Comparison of ENCODE assay signal across 8 mouse cellular contexts in the genomic region with DNA sequence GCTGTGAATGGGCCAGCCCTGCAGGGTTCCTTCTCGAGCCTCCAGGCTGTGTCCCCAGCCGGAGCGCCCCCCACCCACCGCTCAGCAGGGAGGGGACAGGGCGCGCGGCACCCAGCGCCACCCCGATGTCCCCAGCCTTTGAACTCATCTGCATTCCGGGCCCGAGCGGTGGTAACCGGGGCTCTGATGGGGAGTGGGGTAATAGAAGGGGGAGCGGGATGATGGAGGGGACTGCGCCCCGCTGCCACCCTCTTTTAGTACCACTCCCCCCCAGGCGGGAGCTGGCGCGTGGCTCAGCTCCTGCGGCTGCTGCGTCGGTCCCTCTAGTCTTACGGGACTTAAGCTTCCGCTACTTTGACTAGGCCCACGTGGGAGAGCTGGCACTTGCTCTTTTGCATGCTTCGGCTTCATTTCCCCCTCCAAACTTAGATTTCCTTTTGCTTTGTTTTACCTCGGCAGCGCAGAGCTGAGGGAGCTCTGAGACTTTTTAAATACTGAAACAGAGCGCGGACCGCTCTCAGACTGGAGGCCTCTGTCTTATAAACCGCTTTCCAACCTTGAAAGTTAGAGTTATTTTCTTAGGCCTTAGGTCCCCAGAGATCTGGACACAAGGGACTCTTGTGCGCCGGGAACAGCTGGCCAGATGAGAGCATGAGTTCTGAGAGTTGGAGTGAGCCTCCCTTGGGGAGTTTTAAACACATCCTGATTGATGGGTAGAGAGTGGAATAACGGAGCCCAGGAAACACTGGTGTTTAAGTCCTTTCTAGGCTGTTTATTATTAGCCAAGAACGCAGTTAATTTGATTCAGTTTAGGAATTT. TPM values are rescaled to one million over a fixed set of nuclear protein-coding genes. Genes with fewer than 3 reads are reported as not detected.
A peak's percentile ranks its signal among the peaks of the same experiment; 100 is the strongest.
DNase-seq lines count a peak whose midpoint lies in the region; ATAC-seq and TF ChIP-seq lines count a peak whose summit lies in the region.

No protein-coding gene starts in this region.

- TF ChIP-seq CTCF in stomach, postnatal 0 days (IDR thresholded peaks at IDR 0.05; ENCODE audit: low read depth) = no peak

- DNase-seq in frontal cortex, postnatal 25 days (ENCODE audit: low spot score in 2 of 2) = no peak
- DNase-seq in left cerebral cortex, postnatal 25 days (ENCODE audit: low spot score in 2 of 2) = peak; percentile 15 to 37
- DNase-seq in stomach, postnatal 0 days (ENCODE audit: low spot score) = peak; percentile 41

- TF ChIP-seq EP300 in stomach, postnatal 0 days (optimal IDR thresholded peaks at IDR 0.05) = no peak

- ATAC-seq in frontal cortex, adult (ENCODE audit: low TSS enrichment) = peak; percentile 62
- ATAC-seq in activated CD4-positive, CD25-positive, alpha-beta regulatory T cell, adult 4 months = peak; percentile 80
- ATAC-seq in forebrain, embryonic 13.5 days = peak; percentile 89; the same call in 1 of the 2 replicates
- ATAC-seq in hematopoietic stem cell, adult 5-6 weeks (replicated peaks in 1 of 2; ENCODE audit: insufficient read depth in 1 of 2, low FRiP score in 2 of 2, low TSS enrichment in 1 of 2, low read depth in 1 of 2, poor library complexity in 2 of 2, severe bottlenecking in 2 of 2) = peak; percentile 70 to 72
- peak; percentile 49 for ATAC-seq in megakaryocyte progenitor cell, adult 5-6 weeks (replicated peaks; ENCODE audit: poor library complexity)
- no peak; the same call in 1 of the 2 replicates for ATAC-seq in stomach, postnatal 0 days (ENCODE audit: low FRiP score, low TSS enrichment)

- under 1% methylated on average over 36 of the region's 36 CpGs for WGBS in forebrain, embryonic 13.5 days
- WGBS in stomach, postnatal 0 days = 2% methylated on average over 33 of the region's 36 CpGs

- H3K9me3 ChIP-seq in forebrain, embryonic 13.5 days (replicated peaks) = no peaks in the 10 kb centered on the region
- no peaks in the 10 kb centered on the region for H3K9me3 ChIP-seq in stomach, postnatal 0 days (ENCODE audit: control insufficient read depth, low read length)

- H3K27me3 ChIP-seq in forebrain, embryonic 13.5 days = no peaks in the 10 kb centered on the region
- H3K27me3 ChIP-seq in stomach, postnatal 0 days (ENCODE audit: control insufficient read depth, insufficient read depth, low read length) = no peaks in the 10 kb centered on the region

- peak overlapping the region; percentile 81 for H3K9ac ChIP-seq in forebrain, embryonic 13.5 days
- H3K9ac ChIP-seq in stomach, postnatal 0 days (ENCODE audit: low read length) = peak overlapping the region; percentile 70

- H3K4me2 ChIP-seq in forebrain, embryonic 13.5 days = peak overlapping the region; percentile 81
- H3K4me2 ChIP-seq in stomach, postnatal 0 days (replicated peaks; ENCODE audit: low read depth) = peak overlapping the region; percentile 99

- peaks cover 36% of the 10 kb centered on the region for H3K4me1 ChIP-seq in forebrain, embryonic 13.5 days
- H3K4me1 ChIP-seq in stomach, postnatal 0 days (replicated peaks; ENCODE audit: control insufficient read depth, insufficient read depth) = no peaks in the 10 kb centered on the region; the same call in 1 of the 2 replicates

- intact Hi-C loops in left cerebral cortex, postnatal 25 days (cut with DNase I) = no loop called here

- H3K27ac ChIP-seq in forebrain, embryonic 13.5 days = peak overlapping the region; percentile 60
- peak overlapping the region; percentile 89 for H3K27ac ChIP-seq in stomach, postnatal 0 days (replicated peaks)

- H3K4me3 ChIP-seq in forebrain, embryonic 13.5 days = peak overlapping the region; percentile 63
- peak overlapping the region; percentile 83 for H3K4me3 ChIP-seq in stomach, postnatal 0 days (ENCODE audit: low read depth, low read length)

- H3K36me3 ChIP-seq in forebrain, embryonic 13.5 days (ENCODE audit: poor library complexity, severe bottlenecking) = no peaks in the 10 kb centered on the region
- no peaks in the 10 kb centered on the region for H3K36me3 ChIP-seq in stomach, postnatal 0 days (ENCODE audit: control insufficient read depth, insufficient read depth, low read length)

RNA-seq across cellular contexts. Expression of gene Mtap, which starts 0.8 kb away (rescaled TPM):
- polyA plus RNA-seq in activated CD4-positive, CD25-positive, alpha-beta regulatory T cell, adult 4 months (2017; shearing (Covaris generic)) = 10 to 100 TPM; 40.5 to 42.3 TPM
- 46.6 and 52.0 TPM in 2 replicates for polyA plus RNA-seq in forebrain, embryonic 13.5 days (2015; fragmentation: Nextera tagmentation; extraction: Ambion mirVana)
- total RNA-seq in hematopoietic stem cell, adult 5-6 weeks (2017) = 53.8 and 71.6 TPM in 2 replicates
- total RNA-seq in left cerebral cortex, postnatal 25 days (2021) = 1 to 10 TPM; 9.3 to 9.8 TPM
- total RNA-seq in megakaryocyte progenitor cell, adult 5-6 weeks (2015) = 41.1 and 44.2 TPM in 2 replicates
- 34.5 and 37.0 TPM in 2 replicates for total RNA-seq in megakaryocyte progenitor cell, adult 5-6 weeks (2017)
- 23.5 and 23.9 TPM in 2 replicates for polyA plus RNA-seq in stomach, postnatal 0 days (2015; fragmentation: Nextera tagmentation; extraction: Ambion mirVana)

Comparison
In these comparisons a context has a peak if more than half of its experiments do, and no peak if none do; other contexts are left out.
1. DNase-seq: peak in left cerebral cortex, postnatal 25 days (2 of 2) and stomach, postnatal 0 days (single experiment); none in frontal cortex, postnatal 25 days (0 of 2).